Mouse (Mus musculus) macrophage (primary cell): ENCODE measurements around the gene 2010106E10Rik. TPM values are rescaled to one million over a fixed set of nuclear protein-coding genes. Genes with fewer than 3 reads are reported as not detected.

Experiments used
- H3K27ac ChIP-seq: fragments of 350-480 bp; formaldehyde crosslinking; 2 replicates; pipeline ENCODE4 v1.9.0; 2021
- H3K36me3 ChIP-seq: fragments of 350-480 bp; formaldehyde crosslinking; 2 replicates; pipeline ENCODE4 v1.9.0; 2021; ENCODE audit errors: inconsistent target
- H3K4me3 ChIP-seq: fragments of 350-480 bp; formaldehyde crosslinking; 2 replicates; pipeline ENCODE4 v1.9.0; 2021; ENCODE audit errors: inconsistent target
- H3K79me2 ChIP-seq: fragments of 350-480 bp; formaldehyde crosslinking; 2 replicates; pipeline ENCODE4 v1.9.0; 2021; ENCODE audit errors: inconsistent target
- WGBS: methylation state at CpG from one replicate; pipeline ENCODE4 v1.1.7; 2026; ENCODE audit warnings: inconsistent platforms; ENCODE audit not compliant: missing documents; 5-methylcytosine and 5-hydroxymethylcytosine counted together
- polyA plus RNA-seq: library from polyadenylated mRNA; stranded (reverse); fragments of 250-400 nt; gene quantifications from 3 replicates; pipeline ENCODE4 v1.2.4, GENCODE M21; 2018; ENCODE audit warnings: inconsistent platforms
- total RNA-seq, 78 experiments: library from RNA; depleted of rRNA; stranded (reverse); fragments of 250-400 nt; gene quantifications; 1 replicate in 9 of 78; 2 replicates in 24 of 78; 3 replicates in 43 of 78; 4 replicates in 2 of 78; pipeline ENCODE4 v1.2.4; 2018; ENCODE audit warnings: inconsistent platforms in 56 of 78

Gene 2010106E10Rik
- not detected for total RNA-seq (2018; cell fraction: chromatin; rRNA removed)
- total RNA-seq (2018; cell fraction: cytosol; rRNA removed) = not detected
- not detected for total RNA-seq (2018; cell fraction: nucleus; rRNA removed)
- not detected in 3 replicates for polyA plus RNA-seq

DNA sequence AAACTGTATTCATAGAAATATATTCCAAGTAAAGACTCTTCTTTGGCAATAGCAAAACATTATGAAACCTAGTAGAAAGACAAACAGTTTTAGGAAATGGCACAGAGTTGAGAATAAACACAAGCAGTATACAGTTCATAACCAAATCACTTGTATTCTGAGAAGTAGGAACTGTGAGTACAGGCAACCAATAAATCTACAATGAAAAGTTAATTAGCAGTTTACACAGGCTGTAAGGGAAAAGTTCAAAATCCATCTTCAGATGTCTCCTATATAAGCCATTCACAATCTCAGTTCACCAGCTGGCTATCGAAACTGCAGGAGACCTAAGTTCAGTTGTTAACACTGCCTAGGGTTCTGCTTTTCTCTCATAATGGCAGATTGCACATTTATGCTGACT, at the start of gene 2010106E10Rik:
TSS of gene 2010106E10Rik (plus strand) at position 301 of the 400 bp plus-strand sequence.
- H3K36me3 ChIP-seq = no peaks in the 10 kb centered on the region
- no peak within 1 kb of the TSS for H3K4me3 ChIP-seq
- WGBS = no CpG with 5 or more reads among the region's 1 CpGs
- no peak within 1 kb of the TSS for H3K27ac ChIP-seq
- no peaks in the 10 kb centered on the region for H3K79me2 ChIP-seq

DNA sequence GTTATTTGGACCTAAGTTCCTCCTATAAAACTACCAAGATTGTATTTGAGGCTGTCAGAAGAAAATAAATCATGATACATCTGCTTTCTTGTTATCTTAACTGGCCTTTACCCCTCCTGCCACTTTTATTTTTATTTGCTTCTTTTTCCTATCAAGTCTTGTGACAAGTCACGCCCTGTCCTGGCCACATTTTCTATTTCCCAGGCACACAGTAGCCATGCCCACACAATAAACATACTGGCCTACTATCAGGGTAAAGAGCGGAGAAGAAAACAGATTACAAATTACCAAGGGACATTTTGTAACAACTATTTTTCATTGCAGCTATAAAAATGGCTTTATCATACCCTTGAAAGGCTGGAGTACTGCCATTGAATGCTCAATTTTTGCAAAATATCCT, 10.6 kb downstream of the 2010106E10Rik start:
- WGBS = 86% methylated on average over 2 of the region's 2 CpGs

GRCm38 (mm10) chrX:112524755-112525154, 29.7 kb downstream of the 2010106E10Rik start:
- H3K27ac ChIP-seq = no peak overlapping the region
- WGBS = 73% methylated on average over 1 of the region's 1 CpGs

More for the DNA sequence above, 10.6 kb downstream of the 2010106E10Rik start:
- no peaks in the 10 kb centered on the region for H3K79me2 ChIP-seq
- no peak overlapping the region for H3K27ac ChIP-seq
- H3K36me3 ChIP-seq = no peaks in the 10 kb centered on the region
- no peak overlapping the region for H3K4me3 ChIP-seq

DNA sequence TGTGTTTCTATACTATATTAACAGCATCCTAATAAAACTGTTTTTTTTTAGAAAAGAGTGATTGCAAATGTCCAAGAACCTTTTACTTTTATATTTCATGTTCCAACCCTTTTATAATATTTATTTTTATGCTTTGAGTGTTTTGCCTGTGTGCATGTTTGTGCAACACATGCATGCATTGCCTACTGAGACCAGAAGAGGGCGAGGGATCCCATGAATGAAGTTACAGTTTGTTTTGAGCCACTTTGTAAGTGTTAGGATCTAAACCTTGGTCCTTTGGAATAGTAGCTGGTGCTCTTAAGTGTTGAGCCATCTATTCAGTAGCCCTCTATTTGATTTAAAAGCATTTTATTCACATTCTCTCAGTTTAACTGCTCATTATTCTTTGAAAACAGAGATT, 48.0 kb downstream of the 2010106E10Rik start:
- H3K79me2 ChIP-seq = no peaks in the 10 kb centered on the region
- H3K4me3 ChIP-seq = no peak overlapping the region
- no peak overlapping the region for H3K27ac ChIP-seq
- H3K36me3 ChIP-seq = no peaks in the 10 kb centered on the region
- WGBS = 71% methylated on average over 1 of the region's 1 CpGs

More at GRCm38 (mm10) chrX:112524755-112525154, 29.7 kb downstream of the 2010106E10Rik start:
- no peak overlapping the region for H3K4me3 ChIP-seq
- no peaks in the 10 kb centered on the region for H3K79me2 ChIP-seq
- H3K36me3 ChIP-seq = no peaks in the 10 kb centered on the region

DNA sequence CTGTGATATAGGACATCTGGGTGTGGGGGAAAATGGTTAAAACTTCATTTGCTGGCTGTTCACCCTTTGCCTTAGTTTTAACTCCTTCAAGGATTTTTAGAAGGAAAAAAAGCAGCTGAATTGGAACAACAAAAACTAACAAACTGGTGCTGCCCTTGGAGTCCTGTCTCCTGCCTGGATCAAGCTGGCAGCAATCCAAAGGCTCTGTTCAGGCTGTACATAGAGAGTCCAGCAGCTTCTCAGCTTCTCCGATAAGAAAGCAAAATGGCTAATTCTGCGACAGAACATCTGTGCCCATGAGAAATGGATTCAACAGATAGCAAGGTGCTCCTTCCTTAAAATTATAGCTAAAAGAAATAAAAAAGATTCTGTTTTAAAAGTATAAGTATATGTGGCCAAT, 72.6 kb downstream of the 2010106E10Rik start:
- no peak overlapping the region for H3K27ac ChIP-seq
- H3K36me3 ChIP-seq = no peaks in the 10 kb centered on the region
- H3K4me3 ChIP-seq = no peak overlapping the region
- H3K79me2 ChIP-seq = no peaks in the 10 kb centered on the region
- 94% methylated on average over 2 of the region's 2 CpGs for WGBS

- no peaks in the 10 kb centered on the region for H3K36me3 ChIP-seq
- H3K27ac ChIP-seq = no peak within 1 kb of the TSS
- no peak within 1 kb of the TSS for H3K4me3 ChIP-seq
- H3K79me2 ChIP-seq = no peaks in the 10 kb centered on the region
- 18% methylated on average over 68 of the region's 79 CpGs for WGBS
These were observed 105.6 kb downstream of the 2010106E10Rik start, which contains the start of gene Zfp711 for GRCm38 (mm10) chrX:112600511-112601305. TSS of gene Zfp711 (plus strand) at chrX:112600526.

DNA sequence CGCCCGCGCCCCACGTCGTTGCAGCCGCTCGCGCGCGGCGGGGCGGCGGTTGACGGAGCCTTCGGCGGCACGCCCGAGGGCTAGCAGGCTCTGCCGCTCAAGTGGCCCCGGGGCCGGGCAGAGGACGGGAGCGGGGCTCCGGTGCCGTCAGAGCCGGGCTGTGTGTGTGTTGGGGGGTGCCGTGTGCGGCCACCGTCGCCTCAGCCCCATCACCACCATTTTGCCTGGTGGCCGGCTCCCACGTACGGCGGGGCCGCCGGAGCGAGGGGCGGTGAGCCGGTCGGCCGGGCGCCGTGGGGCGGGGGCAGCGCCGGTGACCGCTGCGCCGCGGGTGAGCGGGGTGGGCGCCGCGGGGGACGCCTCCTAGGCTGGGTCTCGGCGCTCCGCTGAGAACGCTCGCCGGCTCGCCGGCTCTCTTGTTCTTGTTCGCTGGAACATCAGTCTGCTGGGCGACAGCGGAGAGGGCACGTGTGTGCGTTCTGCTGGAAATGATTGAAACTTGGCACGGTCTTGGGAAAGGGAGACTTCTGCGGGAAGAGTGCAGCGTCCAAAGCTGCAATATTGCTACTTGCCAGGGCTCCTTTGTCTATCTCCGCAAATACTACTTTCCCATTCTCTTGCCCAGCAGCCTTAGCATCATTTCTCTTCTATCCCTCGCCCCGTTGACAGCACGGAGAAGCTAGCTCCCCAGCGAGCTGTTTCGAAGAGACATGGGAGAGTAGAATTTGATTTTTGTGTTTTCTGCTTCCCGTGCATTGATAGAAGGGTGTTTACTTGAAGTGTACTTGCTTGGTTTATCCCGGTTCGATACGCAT, 106.4 kb downstream of the 2010106E10Rik start:
- Histone ChIP-seq H3K27ac (no peak overlapping the region), H3K4me3 (no peak overlapping the region), H3K79me2 (no peaks in the 10 kb centered on the region), H3K36me3 (no peaks in the 10 kb centered on the region)
- 25% methylated on average over 42 of the region's 81 CpGs for WGBS

Other genes starting within 250 kb of the 2010106E10Rik start
- gene Apool, start 183.9 kb upstream of the 2010106E10Rik start, polyA plus RNA-seq = 15.9 to 26.2 TPM (median 18.3 TPM) in 3 replicates
- gene Satl1, start 88.5 kb upstream of the 2010106E10Rik start, polyA plus RNA-seq = not detected in 3 replicates
- gene Zfp711, start 105.3 kb downstream of the 2010106E10Rik start, polyA plus RNA-seq = not detected in 3 replicates
- not detected in 3 replicates for gene Pof1b, start 203.4 kb downstream of the 2010106E10Rik start, polyA plus RNA-seq